Mouse (Mus musculus): Measurements from ENCODE around the gene Slco1a5. TPM values are rescaled to one million over a fixed set of nuclear protein-coding genes. Genes with fewer than 3 reads are reported as not detected.

The Slco1a5 gene
- total and polyA plus RNA-seq, 3 experiments, result not detected

DNA sequence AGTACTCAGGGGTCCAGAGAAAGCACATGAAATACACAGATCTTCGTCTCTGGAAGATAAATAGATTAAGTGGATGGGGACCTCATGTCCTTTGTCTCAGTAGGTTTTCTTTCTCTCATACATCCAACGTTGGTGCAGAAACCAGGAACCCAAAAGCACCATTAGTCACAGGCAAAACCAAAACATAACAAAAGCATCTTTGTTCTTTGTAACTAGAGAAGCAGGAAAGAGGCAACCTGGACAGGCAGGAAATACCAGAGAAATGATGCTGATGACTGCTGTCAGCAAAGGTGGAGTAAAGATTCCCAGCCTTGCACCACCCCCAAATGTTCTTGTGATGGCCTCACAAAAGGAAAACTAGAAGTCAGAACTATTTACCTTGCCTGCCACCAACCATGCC lies 16.8 kb upstream of the Slco1a5 start:
- Histone ChIP-seq H3K9me3 (replicated peaks; ENCODE audit: low read length) (no peaks in the 10 kb centered on the region), H3K4me2 (ENCODE audit: insufficient read depth, low read depth, poor library complexity, severe bottlenecking) (no peak overlapping the region), H3K79me2 (replicated peaks; ENCODE audit: control insufficient read depth, extremely low read depth, insufficient read depth, poor library complexity, severe bottlenecking) (no peaks in the 10 kb centered on the region), H3K9ac (ENCODE audit: insufficient read depth, low read depth) (no peak overlapping the region), H3K36me3 (replicated peaks in 1 of 2; ENCODE audit: control insufficient read depth in 1 of 2, insufficient read depth in 1 of 2, low read length in 1 of 2) (no peaks in the 10 kb centered on the region), H3K27ac (ENCODE audit: insufficient read depth, low read depth) (no peak overlapping the region), H3K4me3 (replicated peaks in 1 of 3; ENCODE audit: low read depth in 2 of 3, low read length in 2 of 3, poor library complexity in 1 of 3) (no peak overlapping the region), H3K4me1 (ENCODE audit: control insufficient read depth in 1 of 2, insufficient read depth in 2 of 2) (peaks cover 0 to 2% of the 10 kb centered on the region in 2 experiments; a peak in 1 of 4 replicates), H3K27me3 (replicated peaks) (peaks cover 3% of the 10 kb centered on the region)
- dilution Hi-C loops (cut with MboI; ENCODE audit: extremely low pct_ligation_motif_present, extremely low pct_unique_long_range_greater_than_20kb, low sequenced_read_pairs), result no loop called here
- no peak for DNase-seq (ENCODE audit: extremely low read depth)
- in situ Hi-C loops (cut with MboI; ENCODE audit: low pct_ligation_motif_present, low pct_unique_long_range_greater_than_20kb, low sequenced_read_pairs), result loop anchor here (25.0 kb wide), 1 partner anchor 173 kb away; the partner anchor contains the start of gene Ldhb
- TF ChIP-seq BHLHE40 (IDR thresholded peaks at IDR 0.05; ENCODE audit: low read depth, low read length) (no peak), KAT2A (IDR thresholded peaks at IDR 0.05; ENCODE audit: insufficient replicate concordance, low read length) (no peak), HCFC1 (IDR thresholded peaks at IDR 0.05; ENCODE audit: low read depth, low read length) (no peak), MAZ (IDR thresholded peaks at IDR 0.05; ENCODE audit: low read depth, low read length) (no peak)

DNA sequence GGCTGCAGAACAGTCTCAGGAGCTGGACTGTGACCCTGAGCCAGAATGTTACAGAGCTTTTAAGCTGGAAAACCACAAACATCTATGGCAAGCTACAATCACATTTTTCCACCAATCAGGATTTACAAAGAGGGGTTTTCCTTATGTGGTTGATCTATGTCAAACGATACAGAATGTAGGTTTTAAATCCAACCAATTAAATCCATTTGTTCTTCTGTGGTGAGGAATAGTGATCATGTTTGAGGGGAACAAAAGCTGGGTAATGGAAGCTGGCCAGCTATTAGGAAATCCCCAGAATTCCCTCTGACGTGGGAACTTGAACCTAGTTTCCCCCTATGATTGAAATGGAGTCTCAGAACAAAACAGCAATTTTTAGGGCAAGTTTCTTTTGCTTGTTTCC lies 16.2 kb upstream of the Slco1a5 start:
- no peak overlapping the region for H3K4me2 ChIP-seq (ENCODE audit: insufficient read depth, low read depth, poor library complexity, severe bottlenecking)
- in situ Hi-C loops (cut with MboI; ENCODE audit: low pct_ligation_motif_present, low pct_unique_long_range_greater_than_20kb, low sequenced_read_pairs), result loop anchor here (25.0 kb wide), 1 partner anchor 173 kb away; the partner anchor contains the start of gene Ldhb

GRCm38 (mm10) chr6:142329201-142329600 lies 6.4 kb upstream of the Slco1a5 start:
- no peaks in the 10 kb centered on the region for H3K36me3 ChIP-seq (replicated peaks in 1 of 2; ENCODE audit: control insufficient read depth in 1 of 2, insufficient read depth in 1 of 2, low read length in 1 of 2)
- H3K4me3 ChIP-seq (replicated peaks in 1 of 3; ENCODE audit: low read depth in 2 of 3, low read length in 2 of 3, poor library complexity in 1 of 3), result no peak overlapping the region
- DNase-seq (ENCODE audit: extremely low read depth), result no peak
- no peak for TF ChIP-seq MYC (IDR thresholded peaks at IDR 0.05; ENCODE audit: low read depth, low read length)
- TF ChIP-seq SIN3A (IDR thresholded peaks at IDR 0.05; ENCODE audit: low read length), result no peak
- no peak for TF ChIP-seq POLR2AphosphoS2 (IDR thresholded peaks at IDR 0.05; ENCODE audit: low read depth, low read length)
- no peak for TF ChIP-seq ZKSCAN1 (IDR thresholded peaks at IDR 0.05; ENCODE audit: borderline replicate concordance, low read depth, low read length)
- TF ChIP-seq NELFE (IDR thresholded peaks at IDR 0.05; ENCODE audit: low read depth, low read length), result no peak
- no peak for TF ChIP-seq TCF12 (IDR thresholded peaks at IDR 0.05; ENCODE audit: low read depth, low read length)
- no peak for TF ChIP-seq ZC3H11A (IDR thresholded peaks at IDR 0.05; ENCODE audit: low read depth, low read length)
- TF ChIP-seq MAZ (IDR thresholded peaks at IDR 0.05; ENCODE audit: low read depth, low read length), result no peak
- no peak for TF ChIP-seq USF1 (IDR thresholded peaks at IDR 0.05; ENCODE audit: low read depth, low read length)
- no peak for TF ChIP-seq USF2 (conservative IDR thresholded peaks at IDR 0.05; ENCODE audit: low read depth, low read length)
- TF ChIP-seq BHLHE40 (IDR thresholded peaks at IDR 0.05; ENCODE audit: low read depth, low read length), result no peak
- no peak overlapping the region for H3K4me2 ChIP-seq (ENCODE audit: insufficient read depth, low read depth, poor library complexity, severe bottlenecking)
- H3K27ac ChIP-seq (ENCODE audit: insufficient read depth, low read depth), result no peak overlapping the region
- H3K27me3 ChIP-seq (replicated peaks), result peaks cover 1% of the 10 kb centered on the region
- dilution Hi-C loops (cut with MboI; ENCODE audit: extremely low pct_ligation_motif_present, extremely low pct_unique_long_range_greater_than_20kb, low sequenced_read_pairs) (no loop called here), in situ Hi-C loops (cut with MboI; ENCODE audit: low pct_ligation_motif_present, low pct_unique_long_range_greater_than_20kb, low sequenced_read_pairs) (loop anchor here (25.0 kb wide), 1 partner anchor 183 kb away; the partner anchor contains the start of gene Ldhb)
- H3K9me3 ChIP-seq (replicated peaks; ENCODE audit: low read length), result no peaks in the 10 kb centered on the region
- no peaks in the 10 kb centered on the region for H3K79me2 ChIP-seq (replicated peaks; ENCODE audit: control insufficient read depth, extremely low read depth, insufficient read depth, poor library complexity, severe bottlenecking)
- H3K9ac ChIP-seq (ENCODE audit: insufficient read depth, low read depth), result no peak overlapping the region
- H3K4me1 ChIP-seq (ENCODE audit: control insufficient read depth in 1 of 2, insufficient read depth in 2 of 2), result no peaks in the 10 kb centered on the region

More for the DNA sequence above, 16.2 kb upstream of the Slco1a5 start:
- no peaks in the 10 kb centered on the region for H3K36me3 ChIP-seq (replicated peaks in 1 of 2; ENCODE audit: control insufficient read depth in 1 of 2, insufficient read depth in 1 of 2, low read length in 1 of 2)
- no peaks in the 10 kb centered on the region for H3K4me1 ChIP-seq (ENCODE audit: control insufficient read depth in 1 of 2, insufficient read depth in 2 of 2)
- H3K27ac ChIP-seq (ENCODE audit: insufficient read depth, low read depth), result no peak overlapping the region
- no peak for DNase-seq (ENCODE audit: extremely low read depth)
- H3K9me3 ChIP-seq (replicated peaks; ENCODE audit: low read length), result no peaks in the 10 kb centered on the region
- H3K9ac ChIP-seq (ENCODE audit: insufficient read depth, low read depth), result no peak overlapping the region
- H3K4me3 ChIP-seq (replicated peaks in 1 of 3; ENCODE audit: low read depth in 2 of 3, low read length in 2 of 3, poor library complexity in 1 of 3), result no peak overlapping the region
- no peak for TF ChIP-seq ELF1 (IDR thresholded peaks at IDR 0.05; ENCODE audit: low read depth, low read length)
- H3K79me2 ChIP-seq (replicated peaks; ENCODE audit: control insufficient read depth, extremely low read depth, insufficient read depth, poor library complexity, severe bottlenecking), result no peaks in the 10 kb centered on the region
- dilution Hi-C loops (cut with MboI; ENCODE audit: extremely low pct_ligation_motif_present, extremely low pct_unique_long_range_greater_than_20kb, low sequenced_read_pairs), result no loop called here
- H3K27me3 ChIP-seq (replicated peaks), result peaks cover 3% of the 10 kb centered on the region

Data from CH12.LX (cell line).